Comparison of ENCODE assay signal across 8 mouse cellular contexts in the genomic region with DNA sequence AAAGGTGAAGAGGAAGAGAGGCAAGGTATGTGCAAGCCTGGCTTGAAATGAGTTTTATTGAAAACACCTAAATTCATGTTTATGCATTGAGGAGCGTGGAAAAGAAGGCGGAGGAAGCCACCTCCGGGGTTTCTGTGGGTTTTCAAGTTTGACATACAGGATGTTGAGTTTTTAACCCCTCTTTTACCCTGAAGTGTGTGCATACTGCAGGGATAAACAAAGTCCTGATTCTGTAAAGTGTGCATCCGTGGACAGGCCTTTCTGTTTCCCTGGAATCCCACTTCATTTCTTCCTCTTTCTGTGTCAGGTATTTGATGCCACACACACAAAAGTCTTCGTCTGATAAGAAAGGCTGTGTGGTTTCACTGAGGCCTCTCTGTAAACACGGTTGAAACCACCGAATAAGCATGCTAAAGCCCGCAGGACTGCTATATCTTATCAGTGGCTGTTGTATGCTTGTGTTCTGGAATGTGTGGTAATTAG.
DNase-seq lines count a peak whose midpoint lies in the region; ATAC-seq and TF ChIP-seq lines count a peak whose summit lies in the region.

No protein-coding gene starts in this region.

- no peaks in the 10 kb centered on the region for H3K36me3 ChIP-seq in kidney, embryonic 15.5 days
- no peaks in the 10 kb centered on the region for H3K36me3 ChIP-seq in limb, embryonic 14.5 days (ENCODE audit: control insufficient read depth, insufficient read depth, low read length)
- no peaks in the 10 kb centered on the region for H3K36me3 ChIP-seq in stomach, embryonic 16.5 days (ENCODE audit: control insufficient read depth, insufficient read depth, low read length)

- 23% methylated on average over 8 of the region's 8 CpGs for WGBS in kidney, embryonic 15.5 days
- WGBS in limb, embryonic 14.5 days = 17% methylated on average over 8 of the region's 8 CpGs
- WGBS in stomach, embryonic 16.5 days = 10% methylated on average over 8 of the region's 8 CpGs

- TF ChIP-seq POLR2A in limb, embryonic 14.5 days (IDR thresholded peaks at IDR 0.05; ENCODE audit: borderline replicate concordance, extremely low read depth, insufficient read depth, insufficient read length) = no peak

- H3K4me3 ChIP-seq in kidney, embryonic 15.5 days (replicated peaks) = no peak overlapping the region
- no peak overlapping the region for H3K4me3 ChIP-seq in limb, embryonic 14.5 days (replicated peaks; ENCODE audit: low read length)
- no peak overlapping the region for H3K4me3 ChIP-seq in stomach, embryonic 16.5 days (replicated peaks; ENCODE audit: low read length)

- H3K27me3 ChIP-seq in kidney, embryonic 15.5 days = peaks cover 11% of the 10 kb centered on the region; the same call in 1 of the 2 replicates
- H3K27me3 ChIP-seq in limb, embryonic 14.5 days (ENCODE audit: control insufficient read depth, insufficient read depth, low read length) = no peaks in the 10 kb centered on the region
- no peaks in the 10 kb centered on the region for H3K27me3 ChIP-seq in stomach, embryonic 16.5 days (ENCODE audit: control insufficient read depth, insufficient read depth, low read length)

- peak overlapping the region; percentile 67 for H3K27ac ChIP-seq in kidney, embryonic 15.5 days
- H3K27ac ChIP-seq in limb, embryonic 14.5 days (replicated peaks; ENCODE audit: low read depth, low read length) = no peak overlapping the region
- peak overlapping the region; percentile 74 for H3K27ac ChIP-seq in stomach, embryonic 16.5 days (ENCODE audit: low read length)

- H3K9me3 ChIP-seq in kidney, embryonic 15.5 days (replicated peaks) = no peaks in the 10 kb centered on the region
- H3K9me3 ChIP-seq in limb, embryonic 14.5 days (ENCODE audit: control insufficient read depth, low read length) = no peaks in the 10 kb centered on the region
- H3K9me3 ChIP-seq in stomach, embryonic 16.5 days (replicated peaks; ENCODE audit: control insufficient read depth, low read length) = no peaks in the 10 kb centered on the region

- intact Hi-C loops in left cerebral cortex, postnatal 4 days (cut with DNase I) = no loop called here
- intact Hi-C loops in left cerebral cortex, postnatal 36 days (cut with DNase I) = loop anchor here (2.0 kb wide), 1 partner anchor 58 kb away; no protein-coding TSS in a partner anchor

- H3K4me2 ChIP-seq in kidney, embryonic 15.5 days = peak overlapping the region; percentile 40
- peak overlapping the region; percentile 87 for H3K4me2 ChIP-seq in limb, embryonic 14.5 days (replicated peaks; ENCODE audit: low read depth, low read length, severe bottlenecking)
- H3K4me2 ChIP-seq in stomach, embryonic 16.5 days (ENCODE audit: low read depth, low read length) = peak overlapping the region; percentile 38

- peaks cover 37% of the 10 kb centered on the region for H3K4me1 ChIP-seq in kidney, embryonic 15.5 days
- H3K4me1 ChIP-seq in limb, embryonic 14.5 days (ENCODE audit: control insufficient read depth, insufficient read depth, low read length) = peaks cover 40% of the 10 kb centered on the region
- H3K4me1 ChIP-seq in stomach, embryonic 16.5 days (ENCODE audit: control insufficient read depth, insufficient read depth, low read length) = peaks cover 39% of the 10 kb centered on the region

- no peak for DNase-seq in kidney, postnatal 36 days
- DNase-seq in c-Kit-positive CD71-positive TER-119-positive erythroid progenitor cells, embryonic 14.5 days (ENCODE audit: low spot score) = peak; percentile 24
- DNase-seq in limb, embryonic 14.5 days (ENCODE audit: low spot score) = peak; percentile 28
- DNase-seq in left cerebral cortex, postnatal 4 days = no peak
- no peak for DNase-seq in frontal cortex, postnatal 14 days (ENCODE audit: low spot score in 2 of 2)
- DNase-seq in left cerebral cortex, postnatal 36 days (ENCODE audit: low spot score in 2 of 2) = no peak

- no peak for ATAC-seq in kidney, embryonic 15.5 days (replicated peaks; ENCODE audit: low FRiP score)
- no peak for ATAC-seq in limb, embryonic 14.5 days (ENCODE audit: low FRiP score, low read depth)
- no peak for ATAC-seq in stomach, embryonic 16.5 days (ENCODE audit: insufficient read depth, low FRiP score)

- H3K9ac ChIP-seq in kidney, embryonic 15.5 days = no peak overlapping the region
- H3K9ac ChIP-seq in limb, embryonic 14.5 days (ENCODE audit: low read depth, low read length, severe bottlenecking) = no peak overlapping the region
- H3K9ac ChIP-seq in stomach, embryonic 16.5 days (ENCODE audit: low read length) = 0 out of 2 replicates have a peak overlapping the region, but pooled peaks have one; percentile 23

Comparison
In these comparisons a context has a peak if more than half of its experiments do, and no peak if none do; other contexts are left out.
1. DNase-seq: peak in c-Kit-positive CD71-positive TER-119-positive erythroid progenitor cells, embryonic 14.5 days (single experiment) and limb, embryonic 14.5 days (single experiment); none in kidney, postnatal 36 days (0 of 2), left cerebral cortex, postnatal 4 days (single experiment), frontal cortex, postnatal 14 days (0 of 2) and left cerebral cortex, postnatal 36 days (0 of 2).
2. Peak in every context shown above with its lines, with median percentiles within 50 percentile points of each other: H3K4me2 ChIP-seq.